Mouse (Mus musculus): ENCODE measurements around the gene Cks1b.
A peak's percentile ranks its signal among the peaks of the same experiment; 100 is the strongest.

Cks1b gene

GRCm38 (mm10) chr3:89395806-89396653, 22.2 kb downstream of the Cks1b start:
- peak; percentile 93 for DNase-seq (ENCODE audit: low read depth)

- DNase-seq (ENCODE audit: low read depth), result peak; percentile 21
These were observed 22.8 kb downstream of the Cks1b start for GRCm38 (mm10) chr3:89395419-89395805.

GRCm38 (mm10) chr3:89394894-89395256, 23.3 kb downstream of the Cks1b start:
- no peak for DNase-seq (ENCODE audit: low read depth)

- peak; percentile 85 for DNase-seq (ENCODE audit: low read depth)
These were observed 23.9 kb downstream of the Cks1b start, which contains the start of gene Zbtb7b for GRCm38 (mm10) chr3:89394006-89394893. TSS of gene Zbtb7b (minus strand) at chr3:89394776.

- peak; percentile 99 for DNase-seq (ENCODE audit: low read depth)
These were observed 24.6 kb downstream of the Cks1b start for GRCm38 (mm10) chr3:89393605-89394004.

GRCm38 (mm10) chr3:89392871-89393311, 25.3 kb downstream of the Cks1b start:
- DNase-seq (ENCODE audit: low read depth), result peak; percentile 42

- peak; percentile 72 for DNase-seq (ENCODE audit: low read depth)
These were observed 26.3 kb downstream of the Cks1b start for GRCm38 (mm10) chr3:89391663-89392511.

- peak; percentile 51 for DNase-seq (ENCODE audit: low read depth)
These were observed 27.2 kb downstream of the Cks1b start for GRCm38 (mm10) chr3:89390699-89391662.

GRCm38 (mm10) chr3:89390111-89390515, 28.1 kb downstream of the Cks1b start:
- peak; percentile 81 for DNase-seq (ENCODE audit: low read depth)

GRCm38 (mm10) chr3:89388901-89389740, 29.1 kb downstream of the Cks1b start:
- DNase-seq (ENCODE audit: low read depth), result peak; percentile 49

- no peak for DNase-seq (ENCODE audit: low read depth)
These were observed 29.9 kb downstream of the Cks1b start for GRCm38 (mm10) chr3:89388134-89388881.

- DNase-seq (ENCODE audit: low read depth), result no peak
These were observed 30.6 kb downstream of the Cks1b start for GRCm38 (mm10) chr3:89387632-89388031.

- DNase-seq (ENCODE audit: low read depth), result no peak
These were observed 31.5 kb downstream of the Cks1b start for GRCm38 (mm10) chr3:89386438-89387420.

- no peak for DNase-seq (ENCODE audit: low read depth)
These were observed 32.7 kb downstream of the Cks1b start for GRCm38 (mm10) chr3:89385451-89385850.

- DNase-seq (ENCODE audit: low read depth), result no peak
These were observed 33.7 kb downstream of the Cks1b start for GRCm38 (mm10) chr3:89384331-89385076.

GRCm38 (mm10) chr3:89383651-89384255, 34.4 kb downstream of the Cks1b start:
- DNase-seq (ENCODE audit: low read depth), result no peak

- DNase-seq (ENCODE audit: low read depth), result no peak
These were observed 35.2 kb downstream of the Cks1b start for GRCm38 (mm10) chr3:89382950-89383349.
